14 mouse cellular contexts compared by ENCODE assay signal in genomic region chr13:54439912-54440311, GRCm38 (mm10). TPM values are rescaled to one million over a fixed set of nuclear protein-coding genes. Genes with fewer than 3 reads are reported as not detected.
DNase-seq lines count a peak whose midpoint lies in the region; ATAC-seq and TF ChIP-seq lines count a peak whose summit lies in the region.
"Had no signal": no experiment of that assay in that cellular context is flagged by ENCODE, and none has a peak within 500 bp of the region (broad histone marks: within the 10 kb centered on the region; RNA-seq: fewer than 3 reads in every experiment).

No protein-coding gene starts in this region.

- no peaks in the 10 kb centered on the region for H3K36me3 ChIP-seq in stomach, embryonic 16.5 days (ENCODE audit: control insufficient read depth, insufficient read depth, low read length)
- H3K36me3 ChIP-seq in hindbrain, embryonic 10.5 days = no peaks in the 10 kb centered on the region
- H3K36me3 ChIP-seq: embryonic facial prominence, embryonic 13.5 days; hindbrain, embryonic 12.5 days had no signal

- intact Hi-C loops in gastrocnemius, postnatal 36 days (cut with DNase I) = loop anchor here (5.0 kb wide), 1 partner anchor 673 kb away; no protein-coding TSS in a partner anchor

- peak overlapping the region; percentile 66 for H3K27ac ChIP-seq in stomach, embryonic 16.5 days (ENCODE audit: low read length)
- no peak overlapping the region for H3K27ac ChIP-seq in hindbrain, embryonic 10.5 days
- H3K27ac ChIP-seq: embryonic facial prominence, embryonic 13.5 days; forebrain, embryonic 13.5 days; hindbrain, embryonic 12.5 days; left cerebral cortex, adult 2 months had no signal

- DNase-seq in lung, adult 18-20 months = peak; percentile 53 to 75
- no peak for DNase-seq in lung, postnatal 10 days
- peak; percentile 76 for DNase-seq in kidney, postnatal 14 days
- DNase-seq in lung, adult 2 months = peak; percentile 18
- no peak for DNase-seq in gastrocnemius, postnatal 36 days
- DNase-seq in hindbrain, embryonic 10.5 days (ENCODE audit: low spot score) = no peak
- no peak for DNase-seq in adrenal gland, adult 18-20 months (ENCODE audit: low spot score in 2 of 2)
- DNase-seq: cerebellum, adult 9-11 months; gastrocnemius, postnatal 10 days had no signal

- TF ChIP-seq POLR2A in lung, adult 2 months (IDR thresholded peaks at IDR 0.05; ENCODE audit: borderline replicate concordance, extremely low read depth, low read depth, low read length) = no peak

- no peaks in the 10 kb centered on the region for H3K4me1 ChIP-seq in lung, adult 2 months (ENCODE audit: control insufficient read depth, insufficient read depth, low read length)
- 0 out of 2 replicates have a peak, but pooled peaks cover 8% of the 10 kb centered on the region for H3K4me1 ChIP-seq in stomach, embryonic 16.5 days (ENCODE audit: control insufficient read depth, insufficient read depth, low read length)
- 0 out of 2 replicates have a peak, but pooled peaks cover 5% of the 10 kb centered on the region for H3K4me1 ChIP-seq in hindbrain, embryonic 10.5 days (replicated peaks)
- H3K4me1 ChIP-seq: forebrain, embryonic 13.5 days; hindbrain, embryonic 12.5 days had no signal

- H3K4me2 ChIP-seq in stomach, embryonic 16.5 days (ENCODE audit: low read depth, low read length) = no peak overlapping the region
- H3K4me2 ChIP-seq: embryonic facial prominence, embryonic 13.5 days; forebrain, embryonic 13.5 days; hindbrain, embryonic 12.5 days had no signal

- H3K9me3 ChIP-seq in stomach, embryonic 16.5 days (replicated peaks; ENCODE audit: control insufficient read depth, low read length) = no peaks in the 10 kb centered on the region
- H3K9me3 ChIP-seq in hindbrain, embryonic 10.5 days = no peaks in the 10 kb centered on the region
- H3K9me3 ChIP-seq: embryonic facial prominence, embryonic 13.5 days; forebrain, embryonic 13.5 days; hindbrain, embryonic 12.5 days had no signal

- H3K9ac ChIP-seq in stomach, embryonic 16.5 days (ENCODE audit: low read length) = no peak overlapping the region
- H3K9ac ChIP-seq: embryonic facial prominence, embryonic 13.5 days; forebrain, embryonic 13.5 days; hindbrain, embryonic 12.5 days had no signal

- 29% methylated on average over 7 of the region's 7 CpGs for WGBS in lung, adult 2 months
- 29% methylated on average over 7 of the region's 7 CpGs for WGBS in stomach, embryonic 16.5 days
- WGBS in hindbrain, embryonic 10.5 days = 78% methylated on average over 7 of the region's 7 CpGs

- ATAC-seq in stomach, embryonic 16.5 days (ENCODE audit: insufficient read depth, low FRiP score) = peak; percentile 89
- ATAC-seq: forebrain, embryonic 13.5 days had no signal

- no peaks in the 10 kb centered on the region for H3K27me3 ChIP-seq in stomach, embryonic 16.5 days (ENCODE audit: control insufficient read depth, insufficient read depth, low read length)
- H3K27me3 ChIP-seq in hindbrain, embryonic 10.5 days (ENCODE audit: insufficient read depth, poor library complexity, severe bottlenecking) = peaks cover 7% of the 10 kb centered on the region; the same call in 1 of the 2 replicates
- H3K27me3 ChIP-seq: embryonic facial prominence, embryonic 13.5 days; hindbrain, embryonic 12.5 days had no signal

- H3K4me3 ChIP-seq in lung, adult 2 months (replicated peaks; ENCODE audit: extremely low read depth, low read depth, low read length) = no peak overlapping the region
- no peak overlapping the region for H3K4me3 ChIP-seq in stomach, embryonic 16.5 days (replicated peaks; ENCODE audit: low read length)
- no peak overlapping the region for H3K4me3 ChIP-seq in hindbrain, embryonic 10.5 days
- H3K4me3 ChIP-seq: embryonic facial prominence, embryonic 13.5 days; forebrain, embryonic 13.5 days; hindbrain, embryonic 12.5 days; left cerebral cortex, adult 2 months had no signal

- no peak for TF ChIP-seq CTCF in lung, adult 2 months (IDR thresholded peaks at IDR 0.05; ENCODE audit: insufficient read depth, low read length)

RNA-seq across cellular contexts. Expression of gene Thoc3, which starts 28.7 kb away (rescaled TPM):
- 27.8 and 35.6 TPM in 2 replicates for polyA plus RNA-seq in lung, adult 2 months (2012; rRNA removed)
- polyA plus RNA-seq in stomach, embryonic 16.5 days (2015; fragmentation: Nextera tagmentation; extraction: Ambion mirVana) = 96.5 and 99.5 TPM in 2 replicates
- total RNA-seq in gastrocnemius, postnatal 36 days (2021) = 10 to 100 TPM; 12.9 to 13.7 TPM
- 165 and 185 TPM in 2 replicates for polyA plus RNA-seq in hindbrain, embryonic 10.5 days (2016; fragmentation: Nextera tagmentation; extraction: Ambion mirVana)
- total RNA-seq in adrenal gland, adult 18-20 months (2021) = 10 to 100 TPM; 32.9 to 41.2 TPM

Comparison
In these comparisons a context has a peak if more than half of its experiments do, and no peak if none do; other contexts are left out.
1. DNase-seq: peak in lung, adult 18-20 months (2 of 2), kidney, postnatal 14 days (single experiment) and lung, adult 2 months (single experiment); none in lung, postnatal 10 days (single experiment), gastrocnemius, postnatal 36 days (0 of 2), hindbrain, embryonic 10.5 days (single experiment) and adrenal gland, adult 18-20 months (0 of 2).